Mouse (Mus musculus): ENCODE results near the gene Nupr1l.
"Not testable (repeated sequence)": the region's sequence is repeated elsewhere in the genome, so short reads cannot be mapped to it uniquely, and the experiment has no call there.

Gene Nupr1l

GRCm38 (mm10) chr5:129908242-129908965, at the start of gene Nupr1l:
TSS of gene Nupr1l (plus strand) at chr5:129908540.
- peak; percentile 94 for DNase-seq

- DNase-seq: no peak
These were observed 46.0 kb upstream of the Nupr1l start for GRCm38 (mm10) chr5:129862325-129862724.

- DNase-seq: peak; percentile 41
These were observed 43.9 kb upstream of the Nupr1l start for GRCm38 (mm10) chr5:129864467-129864866.

GRCm38 (mm10) chr5:129865841-129866240, 42.5 kb upstream of the Nupr1l start:
- no peak for DNase-seq

GRCm38 (mm10) chr5:129869238-129869995, 38.9 kb upstream of the Nupr1l start:
- DNase-seq: no peak

GRCm38 (mm10) chr5:129871238-129871637, 37.1 kb upstream of the Nupr1l start:
- no peak for DNase-seq

GRCm38 (mm10) chr5:129873942-129874341, 34.4 kb upstream of the Nupr1l start:
- DNase-seq: no peak

- DNase-seq: no peak
These were observed 33.2 kb upstream of the Nupr1l start for GRCm38 (mm10) chr5:129875098-129875497.

- DNase-seq: no peak
These were observed 30.4 kb upstream of the Nupr1l start for GRCm38 (mm10) chr5:129877731-129878455.

GRCm38 (mm10) chr5:129878946-129879345, 29.4 kb upstream of the Nupr1l start:
- peak; percentile 58 for DNase-seq

GRCm38 (mm10) chr5:129879888-129880287, 28.5 kb upstream of the Nupr1l start:
- DNase-seq: no peak

- no peak for DNase-seq
These were observed 22.1 kb upstream of the Nupr1l start for GRCm38 (mm10) chr5:129886271-129886670.

- DNase-seq: peak; percentile 92
These were observed 21.3 kb upstream of the Nupr1l start, which contains the start of gene Chchd2 for GRCm38 (mm10) chr5:129886911-129887636. TSS of gene Chchd2 (minus strand) at chr5:129887470.

GRCm38 (mm10) chr5:129890390-129890789, 17.9 kb upstream of the Nupr1l start:
- DNase-seq: not testable (repeated sequence)

GRCm38 (mm10) chr5:129895198-129896088, 12.9 kb upstream of the Nupr1l start, which contains the start of gene Zbed5:
TSS of gene Zbed5 (plus strand) at chr5:129895723.
- DNase-seq: peak; percentile 87

- DNase-seq: no peak
These were observed 9.9 kb upstream of the Nupr1l start, which contains the start of gene Phkg1 for GRCm38 (mm10) chr5:129898449-129898848. TSS of gene Phkg1 (minus strand) at chr5:129898549.

- no peak for DNase-seq
These were observed 565 bp upstream of the Nupr1l start for GRCm38 (mm10) chr5:129907775-129908174.

- DNase-seq: no peak
These were observed 807 bp downstream of the Nupr1l start for GRCm38 (mm10) chr5:129909147-129909546.

- no peak for DNase-seq
These were observed 1.3 kb downstream of the Nupr1l start for GRCm38 (mm10) chr5:129909591-129909990.

GRCm38 (mm10) chr5:129914024-129914423, 5.7 kb downstream of the Nupr1l start:
- DNase-seq: peak; percentile 28

- not testable (repeated sequence) for DNase-seq
These were observed 7.2 kb downstream of the Nupr1l start for GRCm38 (mm10) chr5:129915491-129915890.
